Mouse (Mus musculus) MN1 (cell line): Measurements from ENCODE around the gene Ctf1.

ENCODE experiments used
- DNase-seq: peaks from one replicate; pipeline ENCODE4 v3.0.0-alpha.2; 2016; ENCODE audit warnings: low spot score

Ctf1 gene

GRCm38 (mm10) chr7:127712461-127713385, at the start of gene Ctf1:
Gene Ctf1 (plus strand): TSS chr7:127712736.
- DNase-seq: peak; percentile 90

GRCm38 (mm10) chr7:127662926-127663325, 49.6 kb upstream of the Ctf1 start:
- DNase-seq: no peak

- no peak for DNase-seq
Observed at GRCm38 (mm10) chr7:127666066-127666654, 46.4 kb upstream of the Ctf1 start.

- no peak for DNase-seq
Observed at GRCm38 (mm10) chr7:127666679-127667078, 45.9 kb upstream of the Ctf1 start.

GRCm38 (mm10) chr7:127667171-127667570, 45.4 kb upstream of the Ctf1 start:
- DNase-seq: no peak

- peak; percentile 25 for DNase-seq
Observed at GRCm38 (mm10) chr7:127671880-127672774, 40.4 kb upstream of the Ctf1 start.

GRCm38 (mm10) chr7:127672776-127673175, 39.8 kb upstream of the Ctf1 start:
- DNase-seq: no peak

GRCm38 (mm10) chr7:127674977-127675376, 37.6 kb upstream of the Ctf1 start:
- DNase-seq: peak; percentile 94

GRCm38 (mm10) chr7:127675391-127675811, 37.1 kb upstream of the Ctf1 start:
- DNase-seq: peak; percentile 69

GRCm38 (mm10) chr7:127677077-127677476, 35.5 kb upstream of the Ctf1 start:
- peak; percentile 39 for DNase-seq

GRCm38 (mm10) chr7:127677609-127678008, 34.9 kb upstream of the Ctf1 start:
- no peak for DNase-seq

GRCm38 (mm10) chr7:127678811-127679210, 33.7 kb upstream of the Ctf1 start:
- DNase-seq: no peak

GRCm38 (mm10) chr7:127680541-127680940, 32.0 kb upstream of the Ctf1 start:
- no peak for DNase-seq

- DNase-seq: no peak
Observed at GRCm38 (mm10) chr7:127681888-127682553, 30.5 kb upstream of the Ctf1 start.

- DNase-seq: no peak
Observed at GRCm38 (mm10) chr7:127685304-127686018, 27.1 kb upstream of the Ctf1 start.

GRCm38 (mm10) chr7:127686740-127687449, 25.6 kb upstream of the Ctf1 start:
- no peak for DNase-seq

- DNase-seq: no peak
Observed at GRCm38 (mm10) chr7:127688935-127689334, 23.6 kb upstream of the Ctf1 start.

GRCm38 (mm10) chr7:127689626-127690280, 22.8 kb upstream of the Ctf1 start:
- no peak for DNase-seq

GRCm38 (mm10) chr7:127691221-127691989, 21.1 kb upstream of the Ctf1 start:
- DNase-seq: peak; percentile 91
